Mouse (Mus musculus) granulocyte monocyte progenitor cell, adult 5-6 weeks (primary cell): Measurements from ENCODE around the gene Hip1. TPM values are rescaled to one million over a fixed set of nuclear protein-coding genes. Genes with fewer than 3 reads are reported as not detected.

Experiments used
- ATAC-seq: replicated peaks from 2 replicates; pipeline ENCODE4 v1.8.0; 2016; ENCODE audit warnings: mild to moderate bottlenecking, moderate TSS enrichment, inconsistent platforms; ENCODE audit not compliant: poor library complexity, severe bottlenecking
- total RNA-seq, 2 experiments: library from RNA; stranded (forward) in 1 of 2; stranded (reverse) in 1 of 2; fragments of 200-712, 200-1000 nt in 1 of 2; fragments of >200 nt in 1 of 2; fragmentation: Nextera tagmentation in 1 of 2; gene quantifications; 2 replicates each; pipeline ENCODE4 v1.2.3; 2014 to 2017

Gene Hip1
- total RNA-seq (2014; fragmentation: Nextera tagmentation) (21.2 and 21.4 TPM in 2 replicates), total RNA-seq (2017) (8.7 and 11.4 TPM in 2 replicates)

- peak; percentile 97 for ATAC-seq
Measured at GRCm38 (mm10) chr5:135544865-135545797, at the start of gene Hip1. Gene Hip1 (minus strand): TSS chr5:135545120.

DNA sequence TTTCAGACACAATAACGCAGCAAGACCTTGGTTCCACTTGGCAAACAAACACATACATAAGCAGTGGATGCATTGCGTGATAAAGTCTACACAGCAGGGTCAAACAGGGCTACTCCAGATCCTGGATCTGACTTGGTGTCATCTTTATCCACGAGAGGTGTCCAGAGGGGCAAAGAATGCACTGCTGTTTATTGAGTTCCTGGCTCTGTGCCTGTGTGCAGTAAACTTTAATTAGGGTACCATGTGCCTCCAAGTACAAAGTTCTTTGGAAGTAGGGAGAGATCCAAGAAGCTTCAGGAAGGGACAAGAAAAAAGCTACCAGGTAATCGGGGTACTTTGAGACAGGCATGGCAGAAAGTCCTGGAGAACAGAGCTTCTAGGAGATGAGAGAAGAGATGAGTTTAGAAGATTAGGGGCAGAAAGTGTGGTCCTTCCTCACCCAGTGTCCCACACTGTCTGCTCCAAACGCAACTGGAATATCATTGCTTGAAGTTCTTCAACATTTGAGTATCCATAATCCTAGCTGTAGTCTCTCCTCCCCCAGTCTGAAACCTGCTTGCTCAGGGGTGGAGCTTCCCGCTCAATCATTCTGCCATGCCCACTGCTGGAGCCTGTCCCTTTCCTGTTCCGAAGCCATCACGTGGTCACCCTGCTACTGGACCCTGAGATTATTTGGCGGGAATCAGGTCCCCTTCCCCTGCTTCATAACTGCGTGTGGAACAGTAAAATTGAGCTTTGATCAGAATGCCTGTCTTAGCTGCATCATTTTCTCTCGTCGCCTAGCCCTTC lies 45.3 kb upstream of the Hip1 start:
- ATAC-seq, result no peak

DNA sequence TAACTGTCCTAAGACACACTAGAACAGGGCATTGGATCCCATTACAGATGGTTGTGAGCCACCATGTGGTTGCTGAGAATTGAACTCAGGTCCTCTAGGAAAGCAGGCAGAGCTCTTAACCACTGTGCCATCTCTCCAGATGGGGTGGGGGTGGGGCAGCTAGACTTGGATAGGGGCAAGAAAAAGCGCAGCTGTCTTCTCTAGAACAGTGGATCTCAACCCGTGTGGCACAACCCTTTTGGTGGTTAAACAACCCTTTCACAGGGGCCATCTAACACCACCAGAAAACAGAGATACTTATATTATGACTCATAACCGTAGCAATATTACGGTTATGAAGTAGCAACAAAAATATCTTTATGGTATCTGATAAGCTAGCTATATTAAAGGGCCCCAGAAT lies 42.8 kb upstream of the Hip1 start:
- no peak for ATAC-seq

DNA sequence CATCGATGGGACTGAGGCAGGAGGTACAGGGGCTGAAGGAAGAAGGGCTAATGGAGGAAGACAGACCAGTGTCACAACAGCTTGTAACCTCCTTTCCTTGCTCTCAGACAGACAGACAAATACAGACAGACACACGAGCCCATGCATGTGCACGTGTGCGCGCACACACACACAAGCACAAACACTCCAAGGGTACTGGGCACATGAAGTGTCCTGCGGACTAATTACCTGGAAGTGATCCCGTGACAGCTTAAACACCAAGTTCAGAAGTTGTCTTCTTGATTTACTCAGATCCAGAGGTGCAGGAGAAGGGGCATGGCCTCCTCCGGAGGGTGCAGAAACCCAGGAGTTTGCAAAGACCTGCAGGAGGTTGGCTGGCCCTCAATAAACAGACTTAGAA lies 40.8 kb upstream of the Hip1 start:
- no peak for ATAC-seq

DNA sequence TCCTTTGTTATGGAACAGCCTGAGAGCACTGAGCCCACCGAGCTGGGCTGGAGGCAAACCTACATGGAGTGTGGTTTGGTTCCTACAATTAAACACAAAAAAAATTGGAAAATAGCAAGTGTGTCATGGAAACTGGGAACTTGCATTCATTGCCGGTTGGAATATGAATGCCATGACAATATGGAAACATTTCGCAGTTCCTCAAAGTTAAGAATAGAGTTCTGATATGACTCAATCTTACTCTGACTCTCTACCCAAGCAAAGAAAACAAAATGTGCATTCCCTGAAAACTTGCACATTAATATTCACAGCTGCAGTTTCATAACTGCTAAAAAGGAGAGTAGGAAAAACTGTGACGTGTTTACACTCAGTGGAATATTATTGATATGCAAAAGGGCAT lies 37.4 kb upstream of the Hip1 start:
- peak; percentile 76 for ATAC-seq

- no peak; the same call in 1 of the 2 replicates for ATAC-seq
Measured at GRCm38 (mm10) chr5:135579331-135579751, 34.4 kb upstream of the Hip1 start.

DNA sequence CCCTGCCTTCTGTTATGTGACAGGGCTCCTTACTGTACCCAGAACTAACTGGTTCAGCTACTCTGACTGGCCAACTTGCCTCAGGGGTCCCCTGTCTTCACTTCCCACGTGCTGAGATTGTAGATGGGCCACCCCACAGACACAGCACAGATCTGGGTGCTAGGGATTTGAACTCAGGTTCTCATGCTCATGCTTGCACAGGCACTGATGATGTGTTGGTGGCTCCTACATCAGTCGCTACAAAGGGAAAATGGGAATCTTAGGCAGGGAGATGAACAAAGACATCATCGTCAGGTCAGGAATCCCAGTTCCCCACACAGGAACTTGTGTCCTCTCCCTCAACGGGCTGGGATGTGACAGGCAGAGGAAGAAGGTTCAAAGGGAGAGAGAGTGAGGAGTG lies 31.1 kb upstream of the Hip1 start:
- no peak for ATAC-seq

DNA sequence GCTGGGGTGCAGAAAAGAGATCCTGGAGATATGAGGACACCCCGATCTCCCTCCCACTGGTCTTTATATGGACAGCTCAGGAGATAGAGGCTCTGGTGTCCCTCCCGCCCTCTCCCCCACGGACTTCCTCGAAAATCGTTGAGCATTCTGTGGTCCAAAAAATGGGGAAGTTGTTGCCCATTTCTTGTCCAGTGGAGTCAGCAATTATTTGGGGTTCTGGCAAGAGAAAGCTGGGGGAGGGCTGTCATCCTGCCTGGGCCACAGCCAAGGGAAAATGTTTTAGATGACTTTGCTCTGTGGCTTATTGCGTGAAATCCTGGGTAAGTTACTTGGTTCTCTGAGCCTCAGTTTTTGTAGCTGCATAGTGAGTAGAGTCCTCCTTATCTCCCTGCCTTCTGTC lies 28.1 kb upstream of the Hip1 start, which contains the start of gene Ccl24:
TSS of gene Ccl24 (minus strand) at position 44 of the 400 bp plus-strand sequence.
- peak; percentile 66 for ATAC-seq

GRCm38 (mm10) chr5:135568698-135569097 lies 23.8 kb upstream of the Hip1 start:
- peak; percentile 64 for ATAC-seq

DNA sequence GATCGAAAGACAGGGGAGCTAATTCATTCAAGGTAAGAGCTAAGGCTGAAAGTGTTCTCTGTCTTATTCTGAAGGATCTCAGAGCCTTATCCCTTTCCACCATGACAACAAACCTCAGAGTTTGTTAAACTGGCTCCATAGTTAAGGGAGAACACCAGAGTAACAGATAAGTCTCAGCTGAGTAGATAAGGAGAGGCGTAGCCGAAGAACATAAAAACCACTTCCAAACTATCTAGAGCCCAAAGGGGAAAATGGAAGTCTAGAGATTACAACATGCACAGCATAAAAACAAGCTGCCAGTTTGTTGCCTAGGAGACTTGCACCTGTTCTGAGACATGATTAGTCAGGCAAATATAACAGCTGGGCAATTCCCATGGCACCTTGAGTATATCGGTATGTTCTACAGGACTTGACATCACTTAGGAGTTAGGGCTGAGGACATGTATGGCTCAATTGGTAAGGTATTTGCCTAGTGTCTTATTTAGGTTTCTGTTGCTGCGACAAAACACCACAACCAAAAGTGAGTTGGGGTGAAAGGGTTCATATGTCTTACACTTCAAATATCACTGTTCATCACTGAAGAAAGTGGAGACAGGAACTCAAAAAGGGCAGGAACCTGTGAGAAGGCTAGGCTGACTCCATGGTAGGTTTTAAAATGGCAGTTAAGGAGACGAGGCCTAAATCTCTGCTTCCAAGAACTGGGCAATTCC lies 22.8 kb upstream of the Hip1 start:
- no peak for ATAC-seq

GRCm38 (mm10) chr5:135563469-135563868 lies 18.5 kb upstream of the Hip1 start, which contains the start of gene Ccl26:
Gene Ccl26 (minus strand): TSS chr5:135563569.
- no peak for ATAC-seq

GRCm38 (mm10) chr5:135557671-135558070 lies 12.8 kb upstream of the Hip1 start:
- ATAC-seq, result no peak

- no peak for ATAC-seq
Measured at GRCm38 (mm10) chr5:135557051-135557450, 12.1 kb upstream of the Hip1 start.

- ATAC-seq, result no peak
Measured at GRCm38 (mm10) chr5:135556259-135556658, 11.3 kb upstream of the Hip1 start.

- ATAC-seq, result peak; percentile 55; the same call in 1 of the 2 replicates
Measured at GRCm38 (mm10) chr5:135551591-135551990, 6.7 kb upstream of the Hip1 start.

DNA sequence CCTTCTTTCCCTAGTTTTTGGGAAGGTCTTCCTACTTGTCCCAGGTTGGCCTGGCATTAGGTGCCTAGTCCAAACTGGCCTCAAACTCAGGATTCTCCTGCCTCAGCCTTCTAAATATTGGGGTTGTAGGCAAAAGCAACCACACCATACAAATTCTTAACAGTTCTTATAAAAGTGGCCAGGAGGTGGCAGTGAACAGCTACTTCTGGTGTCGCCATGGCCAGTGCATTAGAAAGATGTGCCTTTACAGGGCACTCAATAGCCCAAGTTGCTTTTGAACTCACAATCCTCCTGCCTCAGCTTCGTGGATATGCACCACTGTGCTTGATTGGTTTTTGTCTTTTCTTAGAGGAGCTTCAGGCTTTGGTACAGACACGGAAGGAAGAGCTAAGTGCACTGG lies 6.0 kb upstream of the Hip1 start:
- peak; percentile 67 for ATAC-seq

DNA sequence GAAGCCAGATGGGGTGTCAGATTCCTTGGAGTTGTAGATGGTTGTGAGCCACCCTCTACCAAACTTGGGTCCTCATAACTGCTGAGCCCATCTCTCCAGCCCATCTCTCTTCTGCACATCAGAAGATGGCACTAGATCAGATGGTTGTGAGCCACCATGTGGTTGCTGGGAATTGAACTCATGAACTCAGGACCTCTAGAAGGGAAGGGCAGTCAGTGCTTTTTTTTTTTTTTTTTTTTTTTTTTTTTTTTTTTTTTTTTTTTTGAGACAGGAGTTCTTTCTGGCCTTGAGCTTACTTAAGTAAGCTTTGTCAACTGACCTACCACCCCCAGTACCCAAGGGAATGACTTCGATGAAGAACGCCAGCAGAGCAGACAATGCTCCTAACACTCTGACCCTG lies 3.1 kb upstream of the Hip1 start:
- ATAC-seq, result no peak

GRCm38 (mm10) chr5:135544032-135544558 lies 825 bp downstream of the Hip1 start:
- no peak for ATAC-seq

- peak; percentile 46 for ATAC-seq
Measured at GRCm38 (mm10) chr5:135537794-135538214, 7.1 kb downstream of the Hip1 start.

GRCm38 (mm10) chr5:135537326-135537725 lies 7.6 kb downstream of the Hip1 start:
- ATAC-seq, result peak; percentile 98
